Comparison of ENCODE assay signal across 8 mouse cellular contexts in the genomic region with DNA sequence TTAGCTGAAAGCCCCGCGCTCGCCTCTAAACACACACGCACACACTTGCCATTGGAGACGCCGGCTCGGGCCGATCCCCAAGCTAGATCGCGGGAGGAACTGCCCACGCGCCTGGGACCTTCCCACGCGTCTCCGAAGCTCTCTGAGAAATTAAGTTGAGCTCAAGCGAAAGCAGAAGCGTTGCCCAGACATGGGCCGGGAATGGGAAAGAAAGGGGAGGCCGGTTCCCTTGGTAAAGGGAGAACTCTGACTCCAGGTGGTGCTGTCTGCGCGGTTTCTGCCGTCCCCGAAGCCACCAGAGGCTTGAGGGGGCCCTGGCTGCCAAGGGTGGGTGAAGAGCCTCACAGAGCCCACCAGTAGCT. TPM values are rescaled to one million over a fixed set of nuclear protein-coding genes. Genes with fewer than 3 reads are reported as not detected.
DNase-seq lines count a peak whose midpoint lies in the region; ATAC-seq and TF ChIP-seq lines count a peak whose summit lies in the region.

A gene (minus strand): TSS at position 210 of the 362 bp plus-strand sequence.

- intact Hi-C loops in left cerebral cortex, adult 2 months (cut with DNase I) = loop anchor here (1.0 to 5.0 kb wide), 4 partner anchors 182 to 409 kb away; no protein-coding TSS in a partner anchor

- peak; percentile 55 for ATAC-seq in common myeloid progenitor, adult 5-6 weeks (replicated peaks; ENCODE audit: low read depth, poor library complexity, severe bottlenecking)
- peak; percentile 72 for ATAC-seq in hindbrain, embryonic 16.5 days
- ATAC-seq in erythroid progenitor cell, adult 5-6 weeks (replicated peaks; ENCODE audit: low FRiP score, poor library complexity, severe bottlenecking) = no peak

- peak within 1 kb of the TSS; percentile 67 for H3K4me3 ChIP-seq in hindbrain, embryonic 16.5 days (ENCODE audit: low read length)
- H3K4me3 ChIP-seq in left cerebral cortex, adult 2 months = peak within 1 kb of the TSS; percentile 71

- peaks cover 36% of the 10 kb centered on the region for H3K4me1 ChIP-seq in hindbrain, embryonic 16.5 days (ENCODE audit: control insufficient read depth, insufficient read depth, low read depth, low read length)

- peak within 1 kb of the TSS; percentile 88 for H3K4me2 ChIP-seq in hindbrain, embryonic 16.5 days (ENCODE audit: low read length)

- H3K36me3 ChIP-seq in hindbrain, embryonic 16.5 days (ENCODE audit: control insufficient read depth, insufficient read depth, low read length) = no peaks in the 10 kb centered on the region

- WGBS in hindbrain, embryonic 16.5 days = under 1% methylated on average over 23 of the region's 23 CpGs

- H3K9ac ChIP-seq in hindbrain, embryonic 16.5 days (ENCODE audit: low read depth, low read length) = peak within 1 kb of the TSS; percentile 77

- H3K27ac ChIP-seq in hindbrain, embryonic 16.5 days (ENCODE audit: low read depth, low read length) = peak within 1 kb of the TSS; percentile 70
- peak within 1 kb of the TSS; percentile 88 for H3K27ac ChIP-seq in left cerebral cortex, adult 2 months

- peak; percentile 76 for DNase-seq in ZHBTc4 (ENCODE audit: low read depth, low spot score)
- no peak for DNase-seq in gastrocnemius, postnatal 10 days
- DNase-seq in left cerebral cortex, adult 2 months (ENCODE audit: extremely low spot score in 1 of 2, low spot score in 2 of 2) = peak; percentile 69 to 70
- peak; percentile 77 to 85 for DNase-seq in lung, postnatal 4 days
- DNase-seq in right cerebral cortex, adult 18-20 months = peak; percentile 83

- TF ChIP-seq CTCF in left cerebral cortex, adult 2 months (IDR thresholded peaks at IDR 0.05) = peak; percentile 76

- no peaks in the 10 kb centered on the region for H3K9me3 ChIP-seq in hindbrain, embryonic 16.5 days (ENCODE audit: control insufficient read depth, low read length)

- 0 out of 2 replicates have a peak, but pooled peaks cover 3% of the 10 kb centered on the region for H3K27me3 ChIP-seq in hindbrain, embryonic 16.5 days (replicated peaks; ENCODE audit: control insufficient read depth, insufficient read depth, low read length)

RNA-seq across cellular contexts. Expression of the gene that starts here (rescaled TPM):
- 0.41 and 1.1 TPM in 2 replicates for total RNA-seq in common myeloid progenitor, adult 5-6 weeks (2017)
- 10 to 100 TPM; 25.7 to 30.3 TPM for total RNA-seq in gastrocnemius, postnatal 10 days (2021)
- polyA plus RNA-seq in hindbrain, embryonic 16.5 days (2015; fragmentation: Nextera tagmentation; extraction: Ambion mirVana) = 73.6 and 101 TPM in 2 replicates
- total RNA-seq in left cerebral cortex, adult 2 months (2021) = 100 to 1,000 TPM; 100 to 102 TPM
- 3.4 and 6.1 TPM in 2 replicates for total RNA-seq in erythroid progenitor cell, adult 5-6 weeks (2015; ENCODE audit: low replicate concordance)
- 2.4 and 3.7 TPM in 2 replicates for total RNA-seq in erythroid progenitor cell, adult 5-6 weeks (2017; ENCODE audit: low replicate concordance)
